Mouse (Mus musculus): Measurements from ENCODE around the gene Sorbs1.

The Sorbs1 gene

DNA sequence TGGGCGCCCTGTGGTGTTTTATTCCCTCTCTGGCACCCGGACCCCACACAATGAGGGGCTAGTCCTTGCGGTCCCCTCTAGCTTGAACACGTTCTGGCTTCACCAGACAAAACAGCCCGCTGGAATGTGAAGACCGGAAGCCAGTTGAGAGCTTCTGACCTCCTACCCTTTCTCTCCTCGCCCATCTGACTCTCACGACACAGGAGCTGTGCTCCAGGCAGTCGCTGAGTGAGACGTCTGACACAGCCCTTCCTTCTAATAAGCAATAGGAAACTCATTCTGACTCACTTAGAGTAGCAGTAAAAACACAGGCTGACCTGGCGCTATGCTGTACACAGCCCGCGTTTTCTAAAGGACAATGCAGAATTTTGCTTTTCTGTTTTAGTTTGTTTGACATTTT lies 259.8 kb downstream of the Sorbs1 start:
- DNase-seq: no peak

- no peak for DNase-seq
Measured at GRCm38 (mm10) chr19:40251115-40251514, 262.5 kb downstream of the Sorbs1 start.

- no peak for DNase-seq
Measured at GRCm38 (mm10) chr19:40249352-40249751, 264.2 kb downstream of the Sorbs1 start.

DNA sequence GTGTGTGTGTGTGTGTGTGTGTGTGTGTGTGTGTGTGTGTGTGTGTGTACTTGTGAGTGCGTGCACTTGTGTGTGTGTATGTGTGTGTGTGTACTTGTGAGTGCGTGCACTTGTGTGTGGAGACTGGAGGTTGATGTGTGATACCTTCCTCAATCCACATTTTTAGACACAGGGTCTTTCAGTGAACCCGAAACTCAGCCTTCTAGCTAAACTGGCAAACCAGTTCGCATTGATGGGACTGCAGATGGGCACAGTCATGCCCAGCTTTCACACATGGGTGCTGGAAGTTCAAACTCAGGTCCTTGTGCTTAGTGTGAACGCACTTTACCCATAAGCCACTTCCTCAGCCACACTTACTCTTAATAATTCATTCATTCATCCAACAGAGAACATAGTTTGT lies 265.1 kb downstream of the Sorbs1 start:
- no peak for DNase-seq

GRCm38 (mm10) chr19:40247268-40247666 lies 266.3 kb downstream of the Sorbs1 start:
- DNase-seq: no peak

DNA sequence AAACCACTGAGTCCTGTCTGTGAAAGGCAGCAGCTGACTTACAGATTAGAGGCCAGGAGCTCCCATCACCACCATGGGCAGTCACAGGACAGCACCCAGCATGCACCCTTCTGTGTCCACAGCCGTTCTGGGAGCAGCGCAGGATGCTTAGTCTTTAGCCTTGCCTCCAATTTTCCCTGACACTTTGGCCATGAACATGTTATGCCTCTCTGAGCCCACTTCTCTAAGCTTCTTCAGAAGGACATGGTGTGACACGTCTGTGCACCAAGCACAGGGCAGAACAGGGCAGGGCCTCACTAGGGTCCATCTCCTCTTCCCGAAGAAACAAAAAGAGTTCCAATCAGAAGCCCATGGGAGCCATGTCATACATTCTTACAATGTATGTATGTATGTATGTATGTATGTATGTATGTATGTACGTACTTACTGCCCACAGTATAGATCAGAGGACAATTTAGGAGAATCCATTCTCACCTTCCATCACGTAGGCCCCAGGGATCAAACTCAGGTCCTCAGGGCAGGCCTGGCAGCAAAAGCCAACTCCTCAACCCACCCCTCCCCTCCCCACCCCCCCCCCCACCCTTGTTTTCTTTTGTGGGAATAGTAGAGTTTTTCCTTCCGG lies 266.8 kb downstream of the Sorbs1 start:
- no peak for DNase-seq
